Mouse (Mus musculus) olfactory bulb, adult 2 months (tissue): ENCODE data around the gene Hsf2bp.

Source experiments
- CTCF ChIP-seq: fragments of 200-500 bp; IDR thresholded peaks from 2 replicates; pipeline ENCODE4 v1.5.1; 2012; ENCODE audit warnings: low read depth, mild to moderate bottlenecking, low read length, moderate library complexity; ENCODE audit not compliant: insufficient read depth
- POLR2A ChIP-seq: fragments of 200-500 bp; IDR thresholded peaks from 2 replicates; pipeline ENCODE4 v1.6.1; 2012; ENCODE audit warnings: mild to moderate bottlenecking, low read depth, low read length, moderate library complexity; ENCODE audit not compliant: insufficient read depth

- TF ChIP-seq CTCF: no peak
- TF ChIP-seq POLR2A: no peak
Measured at GRCm38 (mm10) chr17:31935091-31935830, 100.9 kb downstream of the Hsf2bp start.
